Mouse (Mus musculus) olfactory bulb, adult 2 months (tissue): ENCODE data around the gene Slc35g1. TPM values are rescaled to one million over a fixed set of nuclear protein-coding genes. Genes with fewer than 3 reads are reported as not detected.

ENCODE experiments used
- H3K27ac ChIP-seq: fragments of 200-500 bp; 2 replicates; pipeline ENCODE4 v1.5.1; 2012; ENCODE audit warnings: low read depth, low read length; ENCODE audit not compliant: insufficient read depth
- H3K4me1 ChIP-seq: fragments of 200-500 bp; 2 replicates; pipeline ENCODE4 v1.6.1; 2012; ENCODE audit warnings: low read length; ENCODE audit not compliant: control insufficient read depth, insufficient read depth
- H3K4me3 ChIP-seq: fragments of 200-500 bp; 2 replicates; pipeline ENCODE4 v1.5.1; 2012; ENCODE audit warnings: mild to moderate bottlenecking, low read depth, low read length, moderate library complexity; ENCODE audit not compliant: insufficient read depth
- CTCF ChIP-seq: fragments of 200-500 bp; IDR thresholded peaks from 2 replicates; pipeline ENCODE4 v1.5.1; 2012; ENCODE audit warnings: low read depth, mild to moderate bottlenecking, low read length, moderate library complexity; ENCODE audit not compliant: insufficient read depth
- POLR2A ChIP-seq: fragments of 200-500 bp; IDR thresholded peaks from 2 replicates; pipeline ENCODE4 v1.6.1; 2012; ENCODE audit warnings: mild to moderate bottlenecking, low read depth, low read length, moderate library complexity; ENCODE audit not compliant: insufficient read depth
- WGBS: fragments of 180-500 bp; shearing (Covaris S2); methylation state at CpG from one replicate; pipeline ENCODE4 v1.1.7; 2018; 5-methylcytosine and 5-hydroxymethylcytosine counted together
- polyA plus RNA-seq: library from polyadenylated mRNA; stranded (reverse); fragments of >200 nt; gene quantifications from 2 replicates; pipeline ENCODE4 v1.2.4, GENCODE M21; 2012; ENCODE audit warnings: low replicate concordance; ENCODE audit not compliant: missing spikeins, insufficient read depth, insufficient read length

Slc35g1 gene
- polyA plus RNA-seq, result not detected in 2 replicates

GRCm38 (mm10) chr19:38395701-38396632 is at the start of gene Slc35g1:
TSS of gene Slc35g1 (plus strand) at chr19:38395980.
- H3K4me3 ChIP-seq, result peak within 1 kb of the TSS; percentile 97
- no peak for TF ChIP-seq CTCF
- 0 out of 2 replicates have a peak, but pooled peaks have one; percentile 26 for TF ChIP-seq POLR2A
- no peak within 1 kb of the TSS; the same call in 1 of the 2 replicates for H3K27ac ChIP-seq
- H3K4me1 ChIP-seq, result peaks cover 4% of the 10 kb centered on the region; the same call in 1 of the 2 replicates
- WGBS, result 2% methylated on average over 90 of the region's 90 CpGs

- Histone ChIP-seq H3K4me1 (peaks cover 2% of the 10 kb centered on the region), H3K27ac (no peak overlapping the region), H3K4me3 (no peak overlapping the region)
- 13% methylated on average over 13 of the region's 13 CpGs for WGBS
- TF ChIP-seq CTCF, result no peak
- TF ChIP-seq POLR2A, result no peak
Measured at GRCm38 (mm10) chr19:38348271-38349012, 47.3 kb upstream of the Slc35g1 start.

- no peak for TF ChIP-seq POLR2A
- no peak for TF ChIP-seq CTCF
- no peak overlapping the region for H3K4me3 ChIP-seq
- no peak overlapping the region for H3K27ac ChIP-seq
- peaks cover 2% of the 10 kb centered on the region for H3K4me1 ChIP-seq
- 37% methylated on average over 5 of the region's 5 CpGs for WGBS
Measured at GRCm38 (mm10) chr19:38349013-38349341, 46.8 kb upstream of the Slc35g1 start.

- TF ChIP-seq POLR2A (no peak), CTCF (no peak)
- no peak overlapping the region for H3K4me3 ChIP-seq
- no peak overlapping the region for H3K27ac ChIP-seq
- H3K4me1 ChIP-seq, result peaks cover 2% of the 10 kb centered on the region
- WGBS, result 87% methylated on average over 2 of the region's 2 CpGs
Measured at GRCm38 (mm10) chr19:38351202-38351601, 44.6 kb upstream of the Slc35g1 start.

- TF ChIP-seq POLR2A, result no peak
- TF ChIP-seq CTCF, result no peak
- no peak overlapping the region for H3K4me3 ChIP-seq
- WGBS, result 91% methylated on average over 3 of the region's 3 CpGs
- H3K27ac ChIP-seq, result no peak overlapping the region
- H3K4me1 ChIP-seq, result peaks cover 2% of the 10 kb centered on the region
Measured at GRCm38 (mm10) chr19:38351728-38352127, 44.1 kb upstream of the Slc35g1 start.

- H3K4me3 ChIP-seq, result no peak overlapping the region
- peaks cover 2% of the 10 kb centered on the region for H3K4me1 ChIP-seq
- TF ChIP-seq CTCF (no peak), POLR2A (no peak)
- WGBS, result 42% methylated on average over 6 of the region's 6 CpGs
- H3K27ac ChIP-seq, result no peak overlapping the region
Measured at GRCm38 (mm10) chr19:38352495-38353130, 43.2 kb upstream of the Slc35g1 start.

GRCm38 (mm10) chr19:38354279-38354678 is 41.5 kb upstream of the Slc35g1 start:
- H3K27ac ChIP-seq, result no peak overlapping the region
- 90% methylated on average over 1 of the region's 1 CpGs for WGBS
- H3K4me1 ChIP-seq, result no peaks in the 10 kb centered on the region
- no peak overlapping the region for H3K4me3 ChIP-seq
- TF ChIP-seq POLR2A, result no peak
- TF ChIP-seq CTCF, result no peak

GRCm38 (mm10) chr19:38354819-38355360 is 40.9 kb upstream of the Slc35g1 start:
- no peak overlapping the region for H3K4me3 ChIP-seq
- no peaks in the 10 kb centered on the region for H3K4me1 ChIP-seq
- TF ChIP-seq POLR2A (no peak), CTCF (no peak)
- no peak overlapping the region for H3K27ac ChIP-seq
- 79% methylated on average over 10 of the region's 10 CpGs for WGBS
